Mouse (Mus musculus): Measurements from ENCODE around the gene Pik3c2g. TPM values are rescaled to one million over a fixed set of nuclear protein-coding genes. Genes with fewer than 3 reads are reported as not detected.

Pik3c2g gene
- polyA plus RNA-seq, 1 experiment from 2014 or later: 0.15 TPM

DNA sequence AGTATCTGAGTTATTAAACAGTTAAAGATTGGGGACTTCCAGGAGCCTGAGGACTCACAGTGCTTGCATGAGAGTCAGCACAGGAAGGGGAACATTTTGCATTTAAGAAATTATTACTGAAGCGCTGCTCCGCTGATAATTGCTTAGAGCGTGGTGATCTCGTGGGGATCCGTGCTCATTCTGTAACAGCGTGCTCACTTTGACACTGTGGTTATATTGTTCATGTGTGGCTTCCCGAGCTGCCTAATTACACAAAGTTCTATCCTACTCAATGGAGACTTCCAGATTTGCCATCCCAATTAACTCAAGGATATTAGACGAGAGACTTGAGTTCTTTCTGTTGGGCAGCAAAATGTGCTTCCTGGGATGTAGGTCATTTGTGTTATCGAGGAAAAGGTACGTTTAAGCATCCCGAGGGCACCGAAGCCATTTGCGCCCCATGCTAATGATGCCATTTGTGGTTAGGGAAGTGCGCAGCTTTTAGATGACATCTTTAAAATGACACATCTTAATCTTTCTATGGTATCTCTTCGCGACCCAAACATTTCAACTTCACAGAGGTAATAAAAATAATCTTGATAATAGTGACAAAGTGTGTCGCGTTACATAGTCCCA lies 278.1 kb downstream of the Pik3c2g start:
- DNase-seq (ENCODE audit: low spot score): no peak
- Histone ChIP-seq H3K9me3 (ENCODE audit: control insufficient read depth, low read length) (no peaks in the 10 kb centered on the region), H3K27ac (ENCODE audit: low read depth, low read length) (no peak overlapping the region), H3K9ac (ENCODE audit: low read length) (no peak overlapping the region), H3K36me3 (ENCODE audit: control insufficient read depth, insufficient read depth, low read length) (no peaks in the 10 kb centered on the region), H3K27me3 (ENCODE audit: control insufficient read depth, insufficient read depth, low read length) (no peaks in the 10 kb centered on the region), H3K4me3 (ENCODE audit: low read depth, low read length) (no peak overlapping the region), H3K4me2 (ENCODE audit: low read depth) (no peak overlapping the region), H3K4me1 (ENCODE audit: control insufficient read depth, insufficient read depth, low read length) (no peaks in the 10 kb centered on the region)
- ATAC-seq (ENCODE audit: insufficient read depth, low FRiP score, low TSS enrichment): no peak
- WGBS: 92% methylated on average over 18 of the region's 18 CpGs

- DNase-seq (ENCODE audit: low spot score) (peak; percentile 36), ATAC-seq (ENCODE audit: insufficient read depth, low FRiP score, low TSS enrichment) (peak; percentile 68; the same call in 1 of the 2 replicates)
- Histone ChIP-seq H3K9me3 (ENCODE audit: control insufficient read depth, low read length) (no peaks in the 10 kb centered on the region), H3K27me3 (ENCODE audit: control insufficient read depth, insufficient read depth, low read length) (no peaks in the 10 kb centered on the region), H3K4me3 (ENCODE audit: low read depth, low read length) (no peak overlapping the region), H3K9ac (ENCODE audit: low read length) (no peak overlapping the region), H3K36me3 (ENCODE audit: control insufficient read depth, insufficient read depth, low read length) (no peaks in the 10 kb centered on the region), H3K4me2 (ENCODE audit: low read depth) (no peak overlapping the region), H3K27ac (ENCODE audit: low read depth, low read length) (no peak overlapping the region), H3K4me1 (ENCODE audit: control insufficient read depth, insufficient read depth, low read length) (no peaks in the 10 kb centered on the region)
- 50% methylated on average over 3 of the region's 3 CpGs for WGBS
Measured at GRCm38 (mm10) chr6:139874418-139875176, 287.6 kb downstream of the Pik3c2g start.

GRCm38 (mm10) chr6:139876691-139877090 lies 289.7 kb downstream of the Pik3c2g start:
- H3K36me3 ChIP-seq (ENCODE audit: control insufficient read depth, insufficient read depth, low read length): no peaks in the 10 kb centered on the region
- no peaks in the 10 kb centered on the region for H3K4me1 ChIP-seq (ENCODE audit: control insufficient read depth, insufficient read depth, low read length)
- ATAC-seq (ENCODE audit: insufficient read depth, low FRiP score, low TSS enrichment) (no peak), DNase-seq (ENCODE audit: low spot score) (no peak)
- H3K4me3 ChIP-seq (ENCODE audit: low read depth, low read length): no peak overlapping the region
- H3K9me3 ChIP-seq (ENCODE audit: control insufficient read depth, low read length): no peaks in the 10 kb centered on the region
- no peak overlapping the region for H3K4me2 ChIP-seq (ENCODE audit: low read depth)
- H3K27ac ChIP-seq (ENCODE audit: low read depth, low read length): no peak overlapping the region
- H3K27me3 ChIP-seq (ENCODE audit: control insufficient read depth, insufficient read depth, low read length): no peaks in the 10 kb centered on the region
- WGBS: 85% methylated on average over 1 of the region's 1 CpGs
- no peak overlapping the region for H3K9ac ChIP-seq (ENCODE audit: low read length)

DNA sequence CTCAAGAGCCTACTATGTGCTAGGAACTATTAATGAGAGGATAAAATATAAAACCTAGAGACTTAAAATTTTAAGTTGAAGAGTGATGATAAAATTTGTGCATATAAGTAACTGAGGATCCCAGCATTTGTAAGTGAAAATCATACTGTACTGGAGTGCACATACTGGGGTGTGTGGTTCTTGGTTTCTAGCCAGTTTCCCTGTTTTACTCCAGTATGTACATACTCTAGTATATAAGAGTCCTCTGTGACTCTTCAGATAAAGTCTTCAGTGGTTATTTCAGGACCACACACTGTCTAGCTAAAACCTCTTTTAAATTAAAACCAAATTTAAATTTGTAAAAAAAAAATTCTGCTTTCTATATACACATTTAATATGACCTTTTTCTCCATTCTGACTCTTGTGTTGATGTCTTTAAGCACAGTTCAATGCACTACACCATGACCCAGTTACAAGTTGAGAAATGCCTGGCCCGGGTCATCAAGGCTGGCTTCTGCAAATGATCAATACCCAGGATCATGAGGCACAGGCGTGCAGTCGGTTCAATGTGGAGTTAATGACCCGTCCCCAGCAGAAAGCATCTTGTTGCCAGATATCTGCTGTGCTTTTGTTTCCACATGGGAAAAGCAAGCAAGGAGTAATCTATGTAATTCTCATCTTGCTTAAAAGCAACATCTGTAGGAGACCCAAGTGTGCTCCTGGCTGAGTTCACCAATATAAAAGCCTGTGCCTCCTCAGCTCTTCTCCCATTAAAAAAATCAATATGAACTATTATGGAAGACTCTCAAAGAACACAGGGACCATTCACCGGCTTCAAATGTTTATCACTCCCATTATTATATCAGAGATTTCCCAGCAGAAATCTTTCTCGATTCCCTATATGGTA lies 290.7 kb downstream of the Pik3c2g start:
- H3K27ac ChIP-seq (ENCODE audit: low read depth, low read length): no peak overlapping the region
- no peak overlapping the region for H3K4me2 ChIP-seq (ENCODE audit: low read depth)
- H3K9ac ChIP-seq (ENCODE audit: low read length): no peak overlapping the region
- H3K4me1 ChIP-seq (ENCODE audit: control insufficient read depth, insufficient read depth, low read length): no peaks in the 10 kb centered on the region
- H3K9me3 ChIP-seq (ENCODE audit: control insufficient read depth, low read length): no peaks in the 10 kb centered on the region
- 62% methylated on average over 6 of the region's 6 CpGs for WGBS
- no peak overlapping the region for H3K4me3 ChIP-seq (ENCODE audit: low read depth, low read length)
- ATAC-seq (ENCODE audit: insufficient read depth, low FRiP score, low TSS enrichment) (no peak), DNase-seq (ENCODE audit: low spot score) (no peak)
- no peaks in the 10 kb centered on the region for H3K27me3 ChIP-seq (ENCODE audit: control insufficient read depth, insufficient read depth, low read length)
- H3K36me3 ChIP-seq (ENCODE audit: control insufficient read depth, insufficient read depth, low read length): no peaks in the 10 kb centered on the region

DNA sequence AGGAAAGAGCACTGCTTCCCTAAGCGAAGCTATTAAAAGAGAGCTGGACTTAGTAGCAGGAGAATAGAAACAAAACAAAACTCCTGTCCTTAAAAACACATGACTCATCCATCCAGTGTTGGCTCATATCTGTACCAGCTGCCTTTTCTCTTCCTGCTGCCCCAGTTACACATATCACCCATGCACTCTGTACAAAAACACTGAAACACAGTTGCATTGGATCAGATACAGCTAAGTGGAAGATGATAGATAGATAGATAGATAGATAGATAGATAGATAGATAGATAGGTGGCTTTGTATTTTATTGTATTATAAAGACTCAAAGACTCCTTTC lies 291.3 kb downstream of the Pik3c2g start:
- Histone ChIP-seq H3K4me1 (ENCODE audit: control insufficient read depth, insufficient read depth, low read length) (no peaks in the 10 kb centered on the region), H3K9ac (ENCODE audit: low read length) (no peak overlapping the region), H3K4me2 (ENCODE audit: low read depth) (no peak overlapping the region), H3K27ac (ENCODE audit: low read depth, low read length) (no peak overlapping the region), H3K9me3 (ENCODE audit: control insufficient read depth, low read length) (no peaks in the 10 kb centered on the region), H3K4me3 (ENCODE audit: low read depth, low read length) (no peak overlapping the region), H3K27me3 (ENCODE audit: control insufficient read depth, insufficient read depth, low read length) (no peaks in the 10 kb centered on the region), H3K36me3 (ENCODE audit: control insufficient read depth, insufficient read depth, low read length) (no peaks in the 10 kb centered on the region)
- no peak for DNase-seq (ENCODE audit: low spot score)
- no peak for ATAC-seq (ENCODE audit: insufficient read depth, low FRiP score, low TSS enrichment)
- 90% methylated on average over 1 of the region's 1 CpGs for WGBS

GRCm38 (mm10) chr6:139882076-139882475 lies 295.1 kb downstream of the Pik3c2g start:
- no peak for DNase-seq (ENCODE audit: low spot score)
- WGBS: 89% methylated on average over 2 of the region's 2 CpGs
- Histone ChIP-seq H3K4me3 (ENCODE audit: low read depth, low read length) (no peak overlapping the region), H3K27me3 (ENCODE audit: control insufficient read depth, insufficient read depth, low read length) (no peaks in the 10 kb centered on the region), H3K9me3 (ENCODE audit: control insufficient read depth, low read length) (no peaks in the 10 kb centered on the region), H3K4me1 (ENCODE audit: control insufficient read depth, insufficient read depth, low read length) (no peaks in the 10 kb centered on the region), H3K4me2 (ENCODE audit: low read depth) (no peak overlapping the region), H3K27ac (ENCODE audit: low read depth, low read length) (no peak overlapping the region), H3K9ac (ENCODE audit: low read length) (no peak overlapping the region), H3K36me3 (ENCODE audit: control insufficient read depth, insufficient read depth, low read length) (no peaks in the 10 kb centered on the region)
- ATAC-seq (ENCODE audit: insufficient read depth, low FRiP score, low TSS enrichment): no peak

- Histone ChIP-seq H3K9me3 (ENCODE audit: control insufficient read depth, low read length) (no peaks in the 10 kb centered on the region), H3K36me3 (ENCODE audit: control insufficient read depth, insufficient read depth, low read length) (no peaks in the 10 kb centered on the region), H3K27me3 (ENCODE audit: control insufficient read depth, insufficient read depth, low read length) (no peaks in the 10 kb centered on the region), H3K27ac (ENCODE audit: low read depth, low read length) (no peak overlapping the region), H3K4me3 (ENCODE audit: low read depth, low read length) (no peak overlapping the region), H3K4me2 (ENCODE audit: low read depth) (no peak overlapping the region), H3K9ac (ENCODE audit: low read length) (no peak overlapping the region), H3K4me1 (ENCODE audit: control insufficient read depth, insufficient read depth, low read length) (no peaks in the 10 kb centered on the region)
- ATAC-seq (ENCODE audit: insufficient read depth, low FRiP score, low TSS enrichment) (peak; percentile 16; the same call in 1 of the 2 replicates), DNase-seq (ENCODE audit: low spot score) (no peak)
Measured at GRCm38 (mm10) chr6:139887175-139887574, 300.2 kb downstream of the Pik3c2g start.

- DNase-seq (ENCODE audit: low spot score): no peak
- Histone ChIP-seq H3K9ac (ENCODE audit: low read length) (no peak overlapping the region), H3K9me3 (ENCODE audit: control insufficient read depth, low read length) (no peaks in the 10 kb centered on the region), H3K4me2 (ENCODE audit: low read depth) (no peak overlapping the region), H3K4me3 (ENCODE audit: low read depth, low read length) (no peak overlapping the region), H3K36me3 (ENCODE audit: control insufficient read depth, insufficient read depth, low read length) (no peaks in the 10 kb centered on the region), H3K27me3 (ENCODE audit: control insufficient read depth, insufficient read depth, low read length) (no peaks in the 10 kb centered on the region), H3K27ac (ENCODE audit: low read depth, low read length) (no peak overlapping the region), H3K4me1 (ENCODE audit: control insufficient read depth, insufficient read depth, low read length) (no peaks in the 10 kb centered on the region)
- 70% methylated on average over 2 of the region's 2 CpGs for WGBS
- no peak for ATAC-seq (ENCODE audit: insufficient read depth, low FRiP score, low TSS enrichment)
Measured at GRCm38 (mm10) chr6:139895637-139896036, 308.6 kb downstream of the Pik3c2g start.

Data from neural tube, embryonic 11.5 days (tissue).